Mouse (Mus musculus): Measurements from ENCODE around the gene Fam213b. TPM values are rescaled to one million over a fixed set of nuclear protein-coding genes. Genes with fewer than 3 reads are reported as not detected.

Gene Fam213b
- total RNA-seq (2021), result 10 to 100 TPM; 44.7 to 51.3 TPM
- long read RNA-seq, experiment 1, transcript Fam213b-201 (7 exons, 883 nt), result major isoform, 53 of 58 reads
- long read RNA-seq, experiment 1, partial matches to known transcripts, result 3 of 58 reads
- long read RNA-seq, experiment 1, other reads (novel, unspliced or antisense), result 2 of 58 reads
- long read RNA-seq, experiment 2, transcript Fam213b-201 (7 exons, 883 nt), result major isoform, 31 of 35 reads
- long read RNA-seq, experiment 2, partial matches to known transcripts, result 2 of 35 reads
- long read RNA-seq, experiment 2, other reads (novel, unspliced or antisense), result 2 of 35 reads

DNA sequence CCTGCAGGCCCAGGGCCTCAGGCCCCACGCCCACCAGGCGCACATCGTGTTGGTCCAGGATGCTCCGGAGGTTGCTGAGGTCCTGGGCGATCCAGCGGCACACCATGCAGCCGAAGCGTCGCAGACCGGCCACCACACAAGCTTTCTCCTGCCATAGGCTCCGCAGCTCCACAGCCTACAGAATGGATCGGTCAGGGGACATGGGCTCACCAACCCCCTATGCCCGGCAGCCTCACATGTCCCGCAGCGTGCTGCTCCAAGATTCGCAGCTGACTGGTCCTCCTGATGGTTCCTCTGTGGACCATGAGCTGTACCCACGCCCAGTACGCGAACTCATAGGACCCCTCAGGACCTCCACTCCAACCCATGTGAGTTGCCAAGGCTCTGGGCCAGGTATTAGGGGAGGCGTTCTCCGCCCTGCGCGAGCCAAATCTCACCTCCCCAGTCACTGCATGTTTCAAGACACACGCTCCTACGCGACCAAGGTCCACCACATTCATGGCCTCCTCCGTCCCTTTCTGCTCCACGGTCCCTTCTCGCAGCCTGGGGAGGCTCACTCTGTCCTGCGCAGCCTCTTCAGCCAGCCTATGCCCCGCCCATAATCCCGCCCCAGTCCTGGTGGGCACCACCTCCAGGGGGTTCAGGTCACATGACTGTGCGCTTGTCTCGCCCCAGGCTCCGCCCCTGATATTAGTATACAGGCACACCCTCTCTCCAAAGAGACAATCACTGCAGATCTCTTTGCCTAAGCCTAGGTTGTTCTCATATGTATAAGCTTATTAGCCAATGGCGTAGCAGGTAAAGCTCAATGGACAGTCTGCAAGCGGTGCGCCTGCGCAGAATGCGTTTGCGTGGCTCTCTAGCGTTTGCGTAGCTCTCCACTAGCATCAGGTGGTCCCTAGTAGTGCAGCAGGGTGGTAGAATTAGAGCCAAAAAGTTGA, at the start of gene Fam213b:
Gene Fam213b, minus strand, starts transcription at position 630 of the 941 bp plus-strand sequence.
- intact Hi-C loops (cut with DNase I), result no loop called here
- peak; percentile 71 to 76 for DNase-seq

DNA sequence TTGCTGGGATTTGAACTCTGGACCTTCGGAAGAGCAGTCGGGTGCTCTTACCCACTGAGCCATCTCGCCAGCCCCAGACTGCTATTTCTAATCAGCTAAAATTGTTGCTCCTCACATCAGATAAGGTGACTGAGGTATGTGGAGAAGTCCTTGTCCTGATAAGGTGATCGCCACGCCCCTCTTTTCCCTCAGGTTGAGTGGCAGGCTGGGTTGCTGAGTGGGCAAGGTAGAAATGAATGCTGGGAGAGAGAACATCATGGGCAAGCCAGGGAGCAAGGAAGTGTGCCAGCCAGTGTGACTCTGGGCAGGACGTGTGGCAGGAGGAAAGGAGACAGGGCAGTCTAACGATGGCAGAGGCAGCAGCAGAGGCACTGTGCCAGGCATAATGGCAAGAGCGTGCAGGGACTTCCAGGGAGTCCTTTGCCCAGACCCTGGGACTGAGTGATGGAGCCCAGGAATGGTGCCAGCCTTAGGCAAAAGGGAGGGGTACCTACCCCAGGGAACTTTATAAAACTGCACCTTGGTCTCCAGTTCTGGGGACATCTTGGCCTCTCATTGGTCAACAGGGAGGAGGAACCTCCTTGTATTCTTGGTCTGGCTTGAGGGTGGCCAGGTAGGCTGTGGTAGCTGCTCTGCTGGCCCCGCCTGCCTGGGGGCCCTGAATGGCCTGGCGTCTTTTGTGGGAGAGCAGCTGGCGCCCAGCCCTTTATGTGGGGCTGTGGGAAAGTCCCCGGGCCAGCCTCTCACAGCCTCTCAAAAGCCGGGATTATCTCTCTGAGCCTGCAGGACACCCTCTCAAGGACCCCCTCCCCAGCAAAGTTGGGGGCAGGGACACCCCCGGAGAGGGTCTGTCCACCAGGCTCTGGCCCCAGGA, 49.4 kb upstream of the Fam213b start:
- no peak for DNase-seq
- intact Hi-C loops (cut with DNase I), result loop anchor here (5.0 kb wide), 1 partner anchor 49 kb away; no protein-coding TSS in a partner anchor

DNA sequence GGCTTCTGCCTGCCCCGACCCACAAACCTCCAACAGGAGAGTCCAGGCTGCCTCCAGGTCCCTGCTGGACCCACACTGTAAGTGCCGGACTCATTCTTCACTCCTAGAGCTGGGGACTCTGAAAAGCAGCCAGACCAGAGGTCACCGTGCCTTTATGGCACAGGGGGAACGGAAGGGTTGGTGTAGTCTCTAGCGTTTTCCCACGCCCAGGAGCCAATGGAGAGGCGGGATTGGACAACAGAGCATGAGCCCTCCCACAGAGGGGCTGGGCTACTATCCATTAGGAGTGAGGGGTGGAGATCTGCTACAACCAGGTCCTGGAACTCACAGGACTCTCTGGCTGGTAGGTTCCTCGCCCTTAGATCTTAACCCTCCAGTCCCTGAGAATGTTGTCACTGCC, 47.4 kb upstream of the Fam213b start:
- peak; percentile 56 to 70 for DNase-seq
- intact Hi-C loops (cut with DNase I), result loop anchor here (5.0 kb wide), 1 partner anchor 51 kb away; no protein-coding TSS in a partner anchor

DNA sequence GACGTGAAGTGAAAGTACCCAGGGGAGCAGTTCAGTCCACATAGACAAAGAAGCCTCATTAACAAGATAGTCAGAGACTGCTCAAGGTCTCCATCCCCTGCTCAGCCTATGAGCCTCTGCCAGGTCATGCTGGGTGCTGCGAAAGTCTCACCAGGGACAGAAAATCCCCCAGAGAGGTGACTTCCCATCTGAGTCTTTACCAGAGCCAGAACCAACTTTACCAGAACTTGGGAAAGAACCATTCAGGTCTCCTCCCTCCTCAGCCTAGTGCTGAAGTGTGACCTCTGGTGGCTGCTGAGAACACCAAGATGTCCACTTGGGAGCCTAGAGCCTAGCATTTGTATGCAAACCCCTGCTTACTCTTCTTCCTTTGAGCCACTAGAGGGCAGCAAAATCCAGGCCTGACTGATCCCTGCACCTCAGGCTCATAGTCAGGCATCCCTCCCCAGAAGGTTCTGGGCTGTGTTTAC, 45.2 kb upstream of the Fam213b start:
- peak; percentile 72 to 81 for DNase-seq
- intact Hi-C loops (cut with DNase I), result loop anchor here (1.0 to 5.0 kb wide), 3 partner anchors 43 to 121 kb away; no protein-coding TSS in a partner anchor

DNA sequence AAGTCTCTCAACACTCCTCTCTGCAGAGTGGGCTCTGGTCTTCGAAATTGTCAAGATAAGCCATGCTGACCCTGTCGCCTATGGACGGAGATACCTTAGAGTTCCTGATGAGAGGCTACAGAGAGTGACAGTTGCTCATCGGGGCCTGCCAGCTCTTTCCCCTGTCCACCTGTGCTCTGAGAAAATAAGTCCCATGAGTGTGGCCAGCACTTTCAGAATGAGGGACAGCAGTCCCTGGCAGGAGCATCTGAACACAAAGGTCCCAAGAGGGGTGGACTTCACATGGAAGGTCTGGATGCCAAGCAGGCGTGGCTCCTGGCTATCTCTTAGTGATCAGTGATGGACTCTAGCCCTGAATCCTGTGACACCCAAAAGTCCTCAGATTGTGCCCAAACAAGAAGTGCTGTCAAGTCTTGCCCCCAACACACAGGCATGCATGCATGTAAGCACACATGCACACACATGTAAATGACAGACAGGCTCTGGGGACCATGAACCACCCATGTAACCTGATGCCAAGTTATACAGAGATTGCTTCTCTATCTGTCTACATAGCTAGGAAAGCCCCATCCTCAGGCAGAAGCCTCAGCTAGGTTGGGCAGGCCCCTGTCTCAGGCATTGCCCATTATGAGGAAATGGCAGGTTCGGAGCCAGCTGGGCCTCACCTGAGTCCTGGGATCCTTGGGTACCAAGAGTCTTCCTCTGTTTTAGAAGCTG, 44.5 kb upstream of the Fam213b start:
- intact Hi-C loops (cut with DNase I), result loop anchor here (1.0 to 5.0 kb wide), 3 partner anchors 44 to 122 kb away; no protein-coding TSS in a partner anchor

DNA sequence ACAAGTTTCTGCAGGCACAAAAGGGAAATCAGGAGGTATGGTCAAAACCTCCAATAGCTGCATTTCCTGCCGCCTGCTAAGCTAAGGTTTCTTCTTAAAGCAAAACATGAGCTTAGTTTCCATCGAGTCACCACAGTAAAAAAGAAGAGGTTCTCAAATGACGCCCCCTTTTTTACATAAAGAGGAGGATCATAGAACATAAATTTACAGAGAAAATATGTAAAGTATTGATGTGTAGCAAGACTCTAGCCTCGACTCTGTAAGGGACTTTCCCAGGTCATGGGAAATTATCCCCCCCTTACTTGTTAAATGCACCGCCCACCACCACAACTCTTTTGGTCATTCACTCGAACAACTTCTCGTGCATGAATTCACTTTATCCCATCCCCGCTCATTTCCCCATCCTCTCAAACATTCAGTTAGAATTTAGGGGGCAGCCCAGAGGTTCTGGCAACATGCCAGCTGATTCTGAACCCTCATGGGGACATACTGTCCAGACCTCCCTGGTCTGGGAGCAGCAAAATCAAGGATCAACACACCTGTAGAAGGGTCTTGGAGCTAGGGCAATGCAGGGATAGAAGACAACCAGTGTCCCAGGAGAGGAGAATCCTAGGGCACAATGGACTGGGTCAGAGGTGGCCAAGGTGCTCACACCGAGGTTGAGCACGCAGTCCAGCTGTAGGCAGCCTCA, 43.8 kb upstream of the Fam213b start:
- intact Hi-C loops (cut with DNase I), result loop anchor here (5.0 kb wide), 1 partner anchor 45 kb away; no protein-coding TSS in a partner anchor
- DNase-seq, result no peak

More for the DNA sequence above, 44.5 kb upstream of the Fam213b start:
- no peak for DNase-seq

DNA sequence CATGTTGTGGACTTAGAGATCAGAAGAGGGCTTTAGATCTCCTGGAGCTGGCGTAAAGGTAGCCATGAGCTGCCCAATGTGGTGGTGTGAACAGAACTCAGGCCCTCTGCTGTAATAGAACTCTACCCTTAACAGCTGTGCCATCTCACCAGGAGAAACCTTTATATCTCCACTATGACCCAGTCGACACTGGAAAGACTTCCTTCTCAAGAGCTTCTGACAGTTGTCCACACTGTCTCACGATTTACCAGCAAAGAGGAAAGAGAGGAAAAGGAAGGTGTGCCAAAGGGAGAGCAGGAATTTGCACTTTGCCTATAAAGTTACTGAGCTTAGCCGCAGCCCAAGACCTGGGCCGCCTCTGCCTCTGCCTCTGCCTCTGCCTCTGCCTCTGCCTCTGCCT, 42.9 kb upstream of the Fam213b start:
- intact Hi-C loops (cut with DNase I), result loop anchor here (5.0 kb wide), 1 partner anchor 45 kb away; no protein-coding TSS in a partner anchor
- no peak for DNase-seq

DNA sequence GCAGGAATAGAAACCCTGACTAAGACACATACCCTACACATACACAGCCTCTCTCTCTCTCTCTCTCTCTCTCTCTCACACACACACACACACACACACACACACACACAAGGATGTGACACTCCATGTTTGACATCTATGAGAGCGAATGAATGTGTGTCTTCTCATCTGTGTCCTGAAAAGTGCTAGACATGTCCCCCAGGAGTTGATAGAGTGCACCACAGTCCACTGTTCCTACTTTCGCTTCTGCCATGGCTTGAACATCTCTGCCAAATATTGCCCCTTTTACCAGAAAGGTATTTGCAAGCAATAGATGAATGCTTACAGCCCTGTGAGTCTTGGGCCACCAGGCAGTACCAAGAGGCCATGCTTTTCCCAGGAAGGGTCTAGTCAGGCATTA, 41.2 kb upstream of the Fam213b start:
- no peak for DNase-seq
- intact Hi-C loops (cut with DNase I), result loop anchor here (5.0 kb wide), 1 partner anchor 47 kb away; no protein-coding TSS in a partner anchor

DNA sequence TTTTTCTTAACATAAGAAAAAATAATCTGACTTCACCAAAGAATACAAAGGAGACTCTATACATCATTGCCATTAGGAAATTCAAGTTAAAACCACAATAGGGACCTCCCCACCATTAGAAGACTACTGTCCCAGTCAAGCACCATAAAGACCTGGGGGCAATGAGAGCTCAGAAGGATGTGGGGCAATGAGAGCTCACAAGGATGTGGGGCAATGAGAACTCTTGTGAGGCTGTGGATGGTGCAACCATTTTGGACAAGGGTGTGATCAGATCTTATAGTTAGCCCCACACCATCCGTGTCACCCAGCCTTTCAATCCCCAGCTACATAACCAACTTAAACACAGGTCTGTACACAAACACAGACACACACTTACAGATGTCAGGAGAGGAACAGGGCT, 38.8 kb upstream of the Fam213b start:
- intact Hi-C loops (cut with DNase I), result no loop called here
- no peak for DNase-seq

DNA sequence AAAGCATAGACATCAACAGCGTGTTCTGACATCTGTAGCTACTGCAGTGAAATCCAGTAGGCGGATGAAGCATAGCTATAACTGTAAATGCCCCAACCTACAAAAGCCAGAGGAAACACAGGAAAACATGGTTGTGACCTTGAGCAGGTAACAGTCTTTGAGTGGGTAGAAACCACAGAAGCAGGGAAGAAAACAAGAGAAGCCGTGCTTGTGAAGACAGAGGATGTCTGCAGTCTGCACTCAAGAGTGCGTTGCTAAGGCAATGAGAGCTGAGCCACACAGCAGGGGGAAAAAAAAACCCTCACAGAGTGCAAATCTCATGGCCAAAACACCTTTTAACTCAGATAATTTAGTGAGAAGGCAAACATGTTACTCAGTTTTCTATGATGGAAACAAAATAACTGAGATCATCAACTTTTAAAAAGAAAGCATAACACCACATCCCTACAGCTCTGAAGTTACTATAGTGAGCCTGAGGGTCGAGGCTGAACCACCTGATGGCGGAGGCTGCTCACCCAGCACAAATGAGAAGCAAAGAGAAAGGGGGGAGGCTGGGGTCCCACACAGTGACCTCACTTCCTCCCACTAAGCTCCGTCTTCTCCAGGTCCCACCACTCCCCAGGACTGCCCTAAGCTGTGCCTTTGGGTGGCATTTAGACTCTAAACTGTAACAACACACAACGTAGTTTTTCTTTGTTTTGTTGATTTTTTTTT, 37.8 kb upstream of the Fam213b start:
- intact Hi-C loops (cut with DNase I), result no loop called here
- no peak for DNase-seq

DNA sequence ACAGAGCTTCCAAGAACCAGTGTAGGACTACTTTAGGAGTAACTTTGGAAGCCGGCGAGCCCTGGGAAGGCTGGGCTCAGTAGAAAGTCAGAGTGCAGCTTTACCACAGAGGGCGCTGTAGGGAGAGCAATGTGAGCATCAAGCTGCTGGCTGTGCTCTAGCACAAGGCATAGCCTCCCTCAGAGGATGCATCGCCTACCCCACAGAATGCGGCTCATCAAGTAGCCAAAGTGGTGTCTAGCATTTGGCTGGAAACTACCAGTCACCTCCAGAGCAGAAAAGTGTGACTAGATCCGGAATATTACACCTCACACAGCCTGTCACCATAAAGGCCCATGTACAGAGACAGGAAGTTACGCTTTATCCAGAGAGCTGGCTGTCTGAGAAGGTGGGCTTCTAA, 36.9 kb upstream of the Fam213b start:
- intact Hi-C loops (cut with DNase I), result no loop called here
- no peak for DNase-seq

DNA sequence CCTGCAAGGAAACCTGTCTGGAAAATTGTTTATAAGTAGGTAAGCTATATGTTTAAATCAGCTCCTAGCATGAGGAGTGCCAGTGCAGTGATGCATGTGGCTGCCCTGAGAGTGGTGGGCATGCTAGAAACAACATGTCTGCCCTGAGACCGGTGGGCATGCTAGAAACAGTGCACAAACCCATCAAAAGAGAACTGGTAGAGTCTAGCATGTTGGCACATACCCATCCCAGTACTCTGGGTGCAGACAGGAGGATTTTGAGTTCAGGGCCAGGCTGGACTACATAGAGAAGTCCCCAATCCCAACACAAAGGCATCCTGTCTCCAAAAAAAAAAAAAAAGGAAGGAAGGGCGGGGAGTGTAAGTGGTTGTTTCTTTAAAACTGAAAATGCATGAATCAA, 35.9 kb upstream of the Fam213b start:
- intact Hi-C loops (cut with DNase I), result no loop called here

DNA sequence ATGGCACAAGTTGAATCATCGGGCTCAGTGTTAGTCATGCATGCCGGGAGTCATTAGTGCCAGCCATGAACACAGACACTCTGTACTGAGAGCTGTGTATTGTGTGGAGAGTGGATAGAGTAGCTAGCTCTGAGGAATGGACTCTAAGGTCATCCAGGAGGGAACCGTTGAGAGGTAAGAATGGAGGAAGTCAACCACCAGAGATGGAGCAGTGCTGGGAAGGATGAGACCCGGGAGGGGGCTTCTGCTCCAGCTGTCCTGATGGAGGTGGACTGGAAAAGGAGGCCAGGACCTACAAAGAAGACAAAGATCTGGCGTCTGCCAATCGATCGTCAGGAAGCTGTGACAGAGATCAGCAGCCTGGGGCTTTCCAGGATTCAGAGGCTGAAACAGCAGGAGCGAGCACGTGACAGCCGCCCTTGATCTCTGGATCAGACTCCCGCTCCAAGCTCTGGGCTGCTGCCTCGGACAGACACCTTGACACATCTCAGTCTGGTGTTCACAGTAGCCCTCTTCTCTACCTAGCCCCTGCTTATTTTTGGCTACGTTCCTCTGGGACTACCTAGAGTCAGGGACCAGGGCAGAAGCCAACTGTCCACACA, 34.5 kb upstream of the Fam213b start:
- intact Hi-C loops (cut with DNase I), result no loop called here
- DNase-seq, result no peak

More for the DNA sequence above, 35.9 kb upstream of the Fam213b start:
- DNase-seq, result no peak

DNA sequence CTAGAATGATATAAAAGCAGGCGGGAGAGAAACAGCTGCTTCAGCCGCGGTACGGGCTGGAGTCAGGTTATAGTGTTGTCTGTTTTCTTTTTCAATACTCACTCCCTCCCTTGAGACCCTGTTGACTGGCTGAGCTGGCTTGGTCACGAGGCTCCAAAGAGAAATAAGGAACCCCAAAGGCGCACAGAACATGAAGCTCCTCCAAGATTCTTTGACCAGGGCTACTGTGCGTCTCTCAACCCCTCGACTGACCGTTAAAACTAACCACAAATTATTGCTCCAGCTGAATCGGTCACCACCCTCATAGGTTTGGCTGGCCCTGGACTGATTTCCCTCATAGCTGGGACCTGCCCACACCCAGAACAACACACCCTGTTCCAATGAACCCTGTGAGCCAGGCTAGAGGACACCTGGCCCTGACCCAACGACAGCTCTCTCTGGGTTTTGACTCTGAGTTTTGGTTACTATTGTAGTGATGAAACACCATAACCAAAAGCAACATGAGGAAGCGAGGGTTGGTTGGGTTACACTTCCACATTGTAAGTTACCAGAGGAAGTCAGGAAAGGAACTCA, 30.2 kb upstream of the Fam213b start:
- DNase-seq, result no peak

DNA sequence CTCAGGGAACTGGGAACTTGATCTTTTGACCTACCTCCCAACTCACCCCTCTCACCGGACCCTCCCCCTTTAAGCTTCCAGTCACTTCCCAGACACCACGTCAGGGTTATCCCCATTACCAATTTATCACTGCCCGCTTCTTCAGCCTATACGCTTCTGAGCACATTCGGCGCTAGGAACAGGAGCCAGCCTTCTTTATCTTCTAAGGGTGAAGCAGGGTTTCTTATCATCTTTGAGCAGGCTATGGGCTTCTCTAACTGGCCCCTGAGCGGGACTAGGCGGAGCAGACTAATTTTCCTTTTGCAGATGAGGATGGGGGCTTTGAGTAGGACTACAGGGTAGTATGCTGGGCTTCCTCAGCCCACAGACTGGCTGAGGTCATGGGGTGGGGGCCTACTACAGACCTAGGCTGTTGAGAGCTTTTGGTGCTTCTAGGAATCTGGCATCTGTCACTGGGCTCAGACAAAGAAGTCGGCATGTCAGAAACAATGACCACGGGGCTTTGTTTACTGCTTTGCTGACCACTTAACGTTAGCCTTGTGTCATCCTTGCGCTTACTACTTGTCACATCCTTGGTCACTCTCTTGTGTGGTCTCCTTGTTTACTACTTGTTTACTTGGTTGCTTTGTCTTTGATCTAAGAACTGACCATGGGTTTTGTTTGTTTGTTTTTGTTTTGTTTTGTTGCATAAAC, 29.6 kb upstream of the Fam213b start, which contains the start of gene Tnfrsf14:
Gene Tnfrsf14, minus strand, starts transcription at position 169 of the 693 bp plus-strand sequence.
- no peak for DNase-seq
- intact Hi-C loops (cut with DNase I), result no loop called here

More for the DNA sequence above, 30.2 kb upstream of the Fam213b start:
- intact Hi-C loops (cut with DNase I), result no loop called here

DNA sequence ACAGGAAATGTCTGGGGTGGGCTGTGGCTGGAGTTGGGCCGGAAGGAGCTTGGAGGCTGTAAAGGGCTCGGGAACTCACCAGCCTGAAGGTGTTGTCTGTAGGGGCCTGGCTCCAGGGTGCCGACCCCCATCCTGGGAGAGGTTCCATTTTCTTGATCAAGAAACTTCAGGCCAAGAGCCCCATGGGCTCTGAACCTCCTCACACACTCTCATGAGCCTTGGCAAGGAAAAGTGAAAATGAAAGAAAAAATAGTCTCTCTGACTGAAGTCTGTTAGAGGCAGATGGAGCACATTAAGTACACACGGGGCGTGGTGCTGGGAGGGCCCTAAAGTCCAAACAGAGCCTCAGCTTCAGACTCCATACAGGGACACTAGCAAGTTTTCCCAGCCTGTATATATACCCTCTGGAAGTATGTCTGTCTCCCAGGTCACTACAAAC, 29.0 kb upstream of the Fam213b start:
- intact Hi-C loops (cut with DNase I), result loop anchor here (2.0 kb wide), 1 partner anchor 15 kb away; no protein-coding TSS in a partner anchor
- DNase-seq, result peak; percentile 42 to 48
